Mouse (Mus musculus): ENCODE measurements at regions not wholly inside any gene's neighbourhood (a gene's known extent, or its start where the extent isn't known, plus 50 kb on each side); places are given as distances from the start of the nearest gene placed in this dataset.

DNA sequence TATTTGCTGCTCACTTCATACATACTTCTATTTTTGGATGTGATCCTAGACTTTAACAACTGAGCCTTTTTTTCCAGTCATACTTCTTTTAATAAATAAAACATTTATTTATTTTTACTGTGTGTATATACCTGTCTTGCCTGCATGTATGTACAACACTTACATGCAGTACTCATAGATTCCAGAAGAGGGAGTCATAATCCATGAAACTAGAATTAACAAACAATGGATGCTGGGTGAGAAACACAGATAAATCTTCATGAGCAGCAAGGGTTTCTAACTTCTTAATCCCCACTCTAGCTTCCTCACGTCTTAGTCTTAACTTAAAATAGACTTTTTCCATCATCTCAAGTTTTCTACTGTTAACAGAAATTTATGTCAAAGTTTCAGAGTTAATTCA is 1253.7 kb upstream of the Nr2f1 start:
- DNase-seq (ENCODE audit: extremely low spot score in 1 of 2, low spot score in 1 of 2) = peak in 1 of 2 experiments; percentile 16

DNA sequence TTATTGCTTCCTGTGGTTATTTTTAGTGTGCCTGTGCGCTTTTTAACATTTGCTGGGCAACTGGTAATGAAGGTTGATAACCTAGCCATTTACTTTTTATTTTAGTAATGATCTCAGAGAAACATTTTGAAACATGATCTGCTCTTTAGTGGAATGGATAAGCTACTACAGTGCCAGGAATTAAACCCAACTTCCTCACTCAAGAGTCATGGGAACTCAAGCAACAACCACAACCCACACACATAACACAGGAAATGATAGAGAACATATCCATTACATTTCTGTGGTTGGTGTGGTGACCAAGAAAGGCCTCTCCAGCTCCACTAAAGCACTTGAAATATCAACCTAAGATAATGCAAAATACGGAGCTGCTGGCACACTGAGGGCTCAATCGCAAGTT is 1243.6 kb upstream of the Nr2f1 start:
- no peak for DNase-seq (ENCODE audit: extremely low spot score in 1 of 2, low spot score in 1 of 2)

DNA sequence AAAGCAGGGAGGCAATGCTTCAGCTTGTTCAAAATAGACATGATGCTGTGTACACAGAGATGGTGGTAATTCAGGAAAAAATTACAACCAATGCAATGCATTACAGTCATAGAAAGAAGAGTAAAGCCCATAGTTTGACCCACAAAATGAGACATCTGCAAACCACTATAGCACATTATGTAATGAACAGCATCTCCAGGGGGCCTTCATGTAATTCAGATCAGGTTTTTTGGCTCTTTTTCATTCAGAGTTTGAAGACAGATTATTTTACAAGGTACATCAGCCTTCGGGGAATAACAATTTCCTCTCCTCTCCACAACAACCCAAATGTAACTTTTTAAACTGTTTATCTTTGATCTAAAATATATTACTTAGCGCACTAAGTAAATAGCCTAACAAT is 1243.1 kb upstream of the Nr2f1 start:
- DNase-seq (ENCODE audit: extremely low spot score in 1 of 2, low spot score in 1 of 2) = no peak

DNA sequence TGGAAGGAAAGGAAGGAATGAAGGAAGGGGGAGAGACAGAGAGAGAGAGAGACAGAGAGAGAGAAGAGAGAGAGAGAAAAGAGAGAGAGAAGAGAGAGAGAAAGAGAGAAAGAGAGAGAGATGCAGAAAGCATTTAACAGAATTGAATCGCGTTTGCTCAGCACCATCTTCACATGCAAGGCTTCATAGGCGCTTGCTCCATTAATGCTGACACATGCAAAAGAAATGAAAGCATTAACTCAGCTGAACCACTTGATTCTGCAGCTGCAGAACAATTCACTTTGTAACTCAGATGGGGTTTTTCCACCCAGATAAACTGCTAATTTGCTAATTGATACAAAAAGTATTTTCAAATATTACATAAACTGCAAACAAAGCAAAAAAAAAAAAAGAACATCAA is 1231.9 kb upstream of the Nr2f1 start:
- DNase-seq (ENCODE audit: extremely low spot score in 1 of 2, low spot score in 1 of 2) = no peak

DNA sequence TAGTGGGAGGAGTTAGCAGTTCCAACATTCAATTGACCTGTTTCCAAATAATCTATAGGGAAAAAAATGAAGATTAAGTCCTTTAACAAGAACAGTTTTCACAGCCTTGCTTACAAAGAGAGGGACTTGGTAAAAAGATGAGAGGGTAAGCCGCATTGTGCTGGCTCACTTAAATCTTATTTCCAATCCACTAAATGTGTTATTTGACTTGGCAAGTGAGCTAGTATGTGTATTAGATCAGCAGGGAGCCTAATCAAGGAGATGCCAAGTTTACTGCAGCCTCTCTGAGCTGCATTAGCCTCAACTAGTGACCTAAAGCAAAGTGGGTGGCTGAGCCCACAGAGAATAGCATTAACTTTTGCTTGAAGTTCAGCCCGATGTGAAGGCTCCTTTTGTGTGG is 1231.4 kb upstream of the Nr2f1 start:
- no peak for DNase-seq (ENCODE audit: extremely low spot score in 1 of 2, low spot score in 1 of 2)

DNA sequence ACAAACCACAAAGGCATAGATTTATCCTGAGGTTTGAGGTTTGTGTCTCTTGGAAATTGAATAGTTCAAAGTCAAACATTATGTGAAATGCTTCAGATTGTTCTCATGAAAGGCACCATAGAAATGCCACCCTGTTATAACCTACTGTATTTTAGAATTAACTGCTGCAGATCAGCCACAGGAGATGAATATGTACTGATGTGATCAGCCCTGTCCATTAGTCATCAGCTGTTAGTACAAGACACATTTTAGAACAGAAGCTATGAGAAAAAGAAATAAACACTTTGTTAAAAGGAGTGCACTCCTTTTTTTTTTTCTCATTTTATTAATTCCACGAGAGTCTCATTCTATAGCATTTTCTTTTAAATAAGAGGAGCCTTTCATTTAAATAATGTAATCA is 1231.0 kb upstream of the Nr2f1 start:
- no peak for DNase-seq (ENCODE audit: extremely low spot score in 1 of 2, low spot score in 1 of 2)

DNA sequence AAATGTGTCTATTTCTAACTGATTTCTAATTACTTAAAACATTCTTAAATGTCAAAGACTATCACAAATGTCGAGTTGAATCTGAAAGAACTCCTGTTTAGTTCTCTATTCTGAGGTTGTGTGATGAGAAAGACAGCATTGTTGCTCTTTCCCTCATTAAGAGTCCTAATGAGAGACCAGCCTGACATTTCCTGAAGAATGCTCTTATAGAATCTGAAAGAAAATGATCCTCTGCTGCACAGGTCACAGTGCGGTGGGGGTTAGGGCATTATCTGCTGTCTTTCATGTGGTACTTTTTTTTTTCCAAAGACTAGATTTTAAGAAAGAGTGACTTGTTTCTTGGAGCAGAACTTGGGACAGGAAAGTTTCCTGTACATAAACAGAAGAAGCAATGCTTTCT is 1218.3 kb upstream of the Nr2f1 start:
- no peak for DNase-seq (ENCODE audit: extremely low spot score in 1 of 2, low spot score in 1 of 2)

DNA sequence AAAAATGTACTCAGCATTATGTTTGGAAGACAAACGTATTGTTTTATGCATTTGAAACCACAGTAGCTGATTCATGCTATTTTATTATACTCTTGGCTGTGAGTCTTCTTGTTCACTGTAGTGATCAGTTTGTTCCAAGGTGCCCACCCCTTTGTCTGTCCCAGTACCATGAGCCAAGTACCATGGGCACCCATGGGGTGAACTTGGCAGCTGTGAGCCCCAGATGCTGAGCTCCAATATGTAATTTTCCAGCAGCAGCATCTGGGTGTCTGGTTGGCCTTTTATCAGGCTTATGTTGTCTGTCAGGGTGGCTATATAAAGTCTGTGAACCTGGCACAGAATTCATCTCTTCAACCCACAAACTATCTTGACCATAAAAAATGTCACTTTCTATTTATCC is 1200.5 kb upstream of the Nr2f1 start:
- DNase-seq (ENCODE audit: extremely low spot score in 1 of 2, low spot score in 1 of 2) = no peak

DNA sequence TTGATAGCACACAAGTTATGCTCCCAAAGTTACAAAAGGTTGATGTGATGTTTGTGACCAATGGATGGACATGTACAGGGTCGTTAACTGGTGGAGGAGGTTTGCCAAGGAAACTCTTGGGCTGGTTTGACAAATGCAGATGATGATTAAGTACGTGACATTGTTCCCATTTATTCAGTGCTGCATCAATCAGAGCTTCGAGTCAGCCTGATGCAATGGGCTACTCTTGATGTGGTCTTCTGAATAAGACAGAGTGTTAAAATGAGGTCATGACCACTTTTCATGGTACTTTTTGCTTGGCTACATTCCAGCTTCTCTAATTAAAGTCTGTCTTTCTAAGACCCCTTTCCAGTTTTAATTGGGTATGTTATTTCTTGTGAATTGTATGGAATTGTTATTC is 1194.4 kb upstream of the Nr2f1 start:
- DNase-seq (ENCODE audit: extremely low spot score in 1 of 2, low spot score in 1 of 2) = no peak

DNA sequence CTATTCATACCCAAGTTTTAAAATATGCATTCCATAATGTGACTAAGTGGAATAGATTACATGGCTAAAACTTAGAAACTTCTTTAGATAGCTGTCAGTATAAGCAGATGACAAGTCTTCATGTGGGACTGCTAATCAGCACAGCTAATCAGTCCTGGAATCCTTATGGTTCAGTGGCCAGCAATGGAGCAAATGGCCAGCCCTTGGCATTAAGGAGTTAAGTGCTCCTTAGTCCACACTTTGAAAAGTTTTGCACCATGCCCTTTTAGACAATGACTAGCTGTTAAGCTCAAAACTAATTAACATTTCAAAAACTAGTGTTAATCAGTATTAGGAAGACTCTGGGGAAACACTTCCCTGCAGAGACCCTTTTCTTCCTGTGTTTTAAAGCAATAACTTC is 1188.4 kb upstream of the Nr2f1 start:
- DNase-seq (ENCODE audit: extremely low spot score in 1 of 2, low spot score in 1 of 2) = no peak

DNA sequence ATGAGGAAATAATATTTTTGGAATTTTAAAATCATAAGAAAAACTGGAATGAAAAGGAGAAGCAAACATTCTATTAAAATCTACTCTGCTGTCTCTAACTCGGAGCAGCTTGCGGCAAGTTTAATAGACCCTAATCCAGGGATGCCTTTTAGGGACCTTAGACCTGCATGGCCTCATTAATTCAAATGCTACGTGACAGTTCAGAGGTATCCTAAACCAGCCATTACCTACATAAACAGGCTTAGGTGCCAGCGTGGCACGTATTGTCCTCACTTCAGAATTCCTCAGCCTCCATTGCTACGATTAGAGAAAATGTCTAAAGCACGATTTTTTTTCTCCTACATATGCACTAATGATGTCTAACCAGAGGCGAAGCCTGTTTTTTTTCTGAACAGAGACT is 1141.9 kb upstream of the Nr2f1 start:
- DNase-seq (ENCODE audit: extremely low spot score in 1 of 2, low spot score in 1 of 2) = no peak

DNA sequence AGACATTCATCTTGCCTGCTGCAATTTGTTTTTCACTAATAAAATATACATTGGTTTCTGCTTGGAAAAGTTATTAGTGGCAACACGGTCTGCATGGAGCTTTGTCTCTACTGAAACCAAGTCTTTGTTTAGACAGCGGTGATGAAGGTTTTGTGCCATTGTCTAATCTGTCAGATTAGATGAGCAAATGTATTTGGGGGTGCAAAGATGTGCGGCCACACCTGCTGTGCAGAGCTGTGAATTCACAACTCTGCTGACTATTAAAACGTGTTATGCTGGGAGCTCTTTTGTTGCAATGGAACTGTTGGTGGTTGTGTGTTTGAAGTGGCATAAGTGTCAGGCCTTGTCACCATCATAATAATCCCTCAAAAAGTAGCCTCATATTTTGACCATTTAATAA is 1140.9 kb upstream of the Nr2f1 start:
- DNase-seq (ENCODE audit: extremely low spot score in 1 of 2, low spot score in 1 of 2) = no peak

DNA sequence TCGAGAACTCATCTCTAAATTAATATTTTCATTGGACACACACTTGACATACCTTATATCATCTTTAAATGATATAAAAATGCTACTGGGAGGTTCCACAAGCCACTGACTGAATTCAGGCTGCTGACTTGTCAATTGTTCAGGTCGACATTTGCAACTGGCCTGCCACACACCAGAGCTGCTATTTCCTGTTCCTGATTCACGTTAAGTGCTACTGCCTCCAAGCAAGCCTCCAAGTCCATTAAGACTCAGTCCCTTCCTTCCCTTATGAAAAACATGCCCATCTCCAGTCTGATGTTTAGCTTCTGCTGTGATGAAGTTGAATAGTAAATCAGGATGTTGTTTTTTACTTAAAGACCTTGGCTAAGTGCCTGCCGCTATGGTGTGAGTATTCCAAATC is 1140.2 kb upstream of the Nr2f1 start:
- no peak for DNase-seq (ENCODE audit: extremely low spot score in 1 of 2, low spot score in 1 of 2)

DNA sequence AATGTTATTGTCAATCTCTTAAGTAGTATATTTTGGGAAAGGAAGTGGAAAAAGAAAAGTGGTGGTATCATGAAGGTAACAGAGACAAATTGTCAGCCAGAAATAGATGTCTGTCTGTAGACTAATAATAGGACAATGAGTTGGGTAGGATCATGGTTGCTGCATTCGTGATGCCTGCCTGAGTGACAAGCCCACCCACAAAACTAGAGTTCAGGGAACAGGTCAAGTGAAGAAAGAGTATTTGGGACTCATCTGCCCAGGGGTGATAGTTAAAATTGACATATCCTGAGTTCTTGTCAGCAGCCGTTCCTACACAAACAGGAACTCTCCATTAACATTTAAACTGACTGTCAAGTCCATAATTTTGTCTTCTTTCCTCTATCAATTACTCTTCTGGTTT is 1120.6 kb upstream of the Nr2f1 start:
- no peak for DNase-seq (ENCODE audit: extremely low spot score in 1 of 2, low spot score in 1 of 2)

DNA sequence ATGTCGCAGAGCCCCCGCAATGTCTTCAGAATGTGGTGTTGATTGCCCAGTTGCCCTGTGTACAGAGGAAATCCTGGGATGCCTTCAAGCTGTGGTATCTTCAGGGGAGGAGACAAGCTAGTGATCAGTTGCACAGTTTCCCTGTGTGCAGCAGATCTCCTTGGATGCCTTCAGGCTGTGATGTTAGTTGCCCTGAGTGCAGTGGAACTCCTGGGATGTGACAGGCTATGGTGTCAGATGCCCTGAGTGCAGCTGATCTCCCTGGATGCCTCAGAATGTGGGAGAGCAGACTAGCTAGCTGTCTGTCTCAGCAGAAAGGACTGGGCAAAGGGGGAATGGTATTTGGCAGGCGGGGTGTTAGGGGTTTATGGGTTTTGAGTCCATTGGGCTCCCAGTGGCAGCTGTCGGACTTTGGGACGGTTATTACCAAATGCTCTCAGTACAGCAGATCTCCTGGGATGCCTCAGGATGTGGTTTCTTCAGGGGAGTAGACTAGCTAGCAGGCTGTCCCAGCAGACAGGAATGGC is 1110.1 kb upstream of the Nr2f1 start:
- no peak for DNase-seq (ENCODE audit: extremely low spot score in 1 of 2, low spot score in 1 of 2)

DNA sequence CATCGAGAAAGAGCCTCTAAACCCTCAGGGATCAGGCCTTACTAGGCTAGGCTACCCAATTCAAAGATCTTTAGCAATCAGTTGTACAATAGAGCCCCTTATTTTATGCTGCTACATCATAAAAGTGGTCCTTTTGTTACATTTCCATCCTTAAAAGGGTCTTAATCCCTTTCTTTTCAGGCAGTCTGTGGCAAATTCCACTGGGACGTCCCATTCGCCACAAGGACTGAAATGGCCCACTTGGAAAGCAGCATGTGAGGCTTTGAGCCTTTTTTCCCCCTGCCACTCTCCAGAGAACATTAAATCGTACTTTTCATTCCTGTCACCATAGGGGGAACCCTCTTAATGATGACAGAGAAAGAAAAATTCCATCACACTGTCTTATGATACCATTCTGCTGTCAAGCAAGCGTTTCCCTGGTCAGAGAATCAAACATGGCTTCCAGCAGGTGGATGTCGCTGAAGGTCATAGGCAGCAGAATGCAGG is 1097.7 kb upstream of the Nr2f1 start:
- DNase-seq (ENCODE audit: extremely low spot score in 1 of 2, low spot score in 1 of 2) = no peak

DNA sequence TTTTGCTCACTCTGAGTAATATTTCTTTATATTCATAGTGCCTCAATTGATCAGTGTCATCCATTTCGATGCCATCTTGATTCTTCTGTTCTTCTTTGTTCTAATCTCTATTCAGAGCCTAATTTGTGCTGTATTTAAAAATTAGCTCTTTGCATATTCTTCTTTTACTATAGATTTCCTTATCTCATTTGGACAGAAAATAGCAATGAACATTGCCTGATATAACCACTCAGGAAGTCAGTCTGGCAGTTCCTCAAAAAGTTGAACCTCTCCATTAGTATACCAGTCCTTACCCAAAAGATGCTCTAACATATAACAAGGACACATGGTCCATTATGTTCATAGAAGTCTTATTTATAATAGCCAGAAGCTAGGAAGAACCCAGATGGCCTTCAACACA is 1088.5 kb upstream of the Nr2f1 start:
- DNase-seq (ENCODE audit: extremely low spot score in 1 of 2, low spot score in 1 of 2) = no peak

DNA sequence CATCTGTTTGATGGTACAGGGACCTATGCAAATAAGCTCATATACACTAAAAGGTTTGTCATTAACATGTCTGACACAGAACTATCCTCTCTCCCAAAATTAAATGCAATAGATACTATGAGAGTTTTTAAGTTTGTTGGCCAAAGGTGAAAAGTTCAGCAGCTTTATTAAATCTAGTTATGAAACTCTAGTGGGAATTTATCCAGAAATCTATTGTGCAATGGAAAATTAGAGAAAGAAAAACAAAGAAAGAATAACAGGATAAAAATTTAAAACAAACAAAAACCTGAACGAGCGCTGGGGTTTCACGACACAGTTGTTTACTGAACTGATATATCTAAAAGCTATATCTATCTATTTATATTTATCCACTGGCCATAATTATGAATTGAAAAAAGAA is 1086.6 kb upstream of the Nr2f1 start:
- DNase-seq (ENCODE audit: extremely low spot score in 1 of 2, low spot score in 1 of 2) = no peak

DNA sequence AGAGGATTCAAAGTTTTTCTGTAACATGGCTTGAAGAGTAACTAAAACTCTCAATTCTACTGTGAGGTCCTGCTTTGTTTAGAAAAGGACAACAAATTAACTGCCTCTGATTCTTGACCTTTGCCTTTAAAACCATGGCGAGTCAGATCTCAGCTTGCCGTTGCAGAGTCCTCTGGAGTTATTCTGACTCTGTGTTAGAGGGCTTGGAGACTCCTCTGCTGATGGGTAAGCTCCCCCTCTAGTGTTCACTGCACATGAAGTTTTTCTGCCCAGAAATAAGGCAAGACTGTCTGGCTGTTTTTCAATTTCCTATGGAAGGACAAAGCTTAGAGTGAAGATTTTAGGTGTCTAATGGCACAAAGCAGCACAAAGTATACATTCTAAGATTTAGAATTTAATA is 1085.9 kb upstream of the Nr2f1 start:
- peak in 1 of 2 experiments; percentile 32 for DNase-seq (ENCODE audit: extremely low spot score in 1 of 2, low spot score in 1 of 2)

DNA sequence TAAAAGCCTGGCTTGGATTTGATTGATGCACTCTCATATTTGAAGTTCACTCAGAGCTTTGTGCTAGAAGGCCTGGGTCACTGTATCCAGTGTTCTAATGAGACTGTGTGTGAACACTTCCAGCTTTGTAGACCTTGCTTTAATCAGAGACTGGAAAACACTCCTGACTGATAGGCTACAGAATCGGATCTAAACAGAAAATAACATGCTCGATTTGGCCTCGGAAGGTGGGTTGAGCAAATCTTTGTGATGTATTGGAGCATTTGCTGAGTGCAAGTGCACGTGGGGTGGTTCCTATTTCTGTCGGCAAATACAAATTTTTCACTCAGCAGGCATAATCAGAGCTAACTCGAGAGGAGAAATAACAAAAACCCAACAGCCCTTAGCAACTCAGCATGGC is 1078.2 kb upstream of the Nr2f1 start:
- DNase-seq (ENCODE audit: extremely low spot score in 1 of 2, low spot score in 1 of 2) = peak in 1 of 2 experiments; percentile 1

DNA sequence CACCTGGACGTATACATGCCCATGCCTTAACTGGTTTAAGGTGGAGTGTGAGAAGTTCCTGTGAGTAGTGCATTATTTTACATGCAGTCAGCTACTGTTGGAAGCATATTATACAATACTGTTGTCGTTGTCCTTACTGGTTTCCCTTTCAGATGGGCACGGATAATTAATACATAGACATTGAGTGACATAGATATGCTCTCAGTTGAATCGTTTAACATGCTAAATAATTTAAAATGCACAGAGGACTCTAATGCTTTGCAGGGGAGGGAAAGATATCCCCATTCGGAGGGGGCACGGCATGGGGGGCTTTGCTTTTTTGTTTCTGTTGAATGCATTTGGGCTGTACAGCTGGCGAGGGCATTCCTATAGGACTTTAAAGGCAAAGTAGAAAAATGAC is 1077.8 kb upstream of the Nr2f1 start:
- DNase-seq (ENCODE audit: extremely low spot score in 1 of 2, low spot score in 1 of 2) = no peak

DNA sequence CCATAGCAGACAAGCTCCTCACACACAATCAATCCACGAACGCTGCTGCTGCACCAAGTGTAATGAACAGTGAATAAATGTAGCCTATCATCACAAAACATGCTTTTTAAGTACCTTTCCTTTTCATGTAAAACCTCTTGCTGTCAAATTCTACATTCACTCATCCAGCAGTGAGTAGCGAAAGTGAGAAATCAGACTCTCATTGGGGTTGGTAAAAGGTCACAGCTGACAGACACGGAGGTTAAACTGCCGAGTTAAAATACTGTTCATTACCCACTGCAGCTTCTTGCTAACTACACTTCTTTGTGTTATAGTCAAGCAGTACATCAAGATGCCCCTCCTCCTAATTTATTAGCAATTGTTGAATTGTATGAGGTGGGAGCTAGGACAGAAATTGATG is 1055.8 kb upstream of the Nr2f1 start:
- no peak for DNase-seq (ENCODE audit: extremely low spot score in 1 of 2, low spot score in 1 of 2)

DNA sequence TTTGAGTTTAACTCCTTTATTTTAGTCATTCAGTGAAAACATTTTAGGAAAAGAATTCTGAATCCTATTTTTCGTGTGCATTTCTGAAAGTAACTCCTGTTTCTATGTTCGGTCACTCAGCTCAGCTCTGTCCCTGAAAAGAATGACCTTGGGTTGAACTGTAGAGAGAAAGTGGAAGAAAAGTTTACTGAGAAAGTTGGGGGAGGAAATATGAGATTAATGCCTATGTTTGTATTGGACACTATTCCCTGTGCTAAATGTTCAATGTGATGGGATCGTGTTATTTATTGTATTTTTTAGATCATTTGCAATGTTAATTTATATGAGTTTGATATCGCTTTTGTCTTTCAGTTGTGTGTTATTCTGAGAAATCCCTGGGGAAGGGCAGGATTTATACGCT is 1052.8 kb upstream of the Nr2f1 start:
- no peak for DNase-seq (ENCODE audit: extremely low spot score in 1 of 2, low spot score in 1 of 2)

Data from frontal cortex, adult 2 months (tissue).